Mouse (Mus musculus) midbrain, embryonic 11.5 days (tissue): ENCODE data around the gene 2810408A11Rik. TPM values are rescaled to one million over a fixed set of nuclear protein-coding genes. Genes with fewer than 3 reads are reported as not detected.
"Not testable (repeated sequence)": the region's sequence is repeated elsewhere in the genome, so short reads cannot be mapped to it uniquely, and the experiment has no call there.

Source experiments
- ATAC-seq: fragments of 200-750 bp; cut with Nextera tagmentation; 2 replicates; pipeline ENCODE4 v1.8.0; 2017; ENCODE audit warnings: moderate TSS enrichment, moderate library complexity; ENCODE audit not compliant: low FRiP score
- DNase-seq: peaks from one replicate; pipeline ENCODE4 v3.0.0; 2015; ENCODE audit warnings: low spot score; ENCODE audit errors: missing footprints
- H3K27ac ChIP-seq: fragments of 300-500 bp; sonication (generic); 2 replicates; pipeline ENCODE4 v1.5.1; 2014; ENCODE audit warnings: low read depth, low read length
- H3K27me3 ChIP-seq: fragments of 300-500 bp; sonication (generic); 2 replicates; pipeline ENCODE4 v1.6.1; 2014; ENCODE audit warnings: mild to moderate bottlenecking, low read length, moderate library complexity, mixed read lengths; ENCODE audit not compliant: control insufficient read depth, insufficient read depth
- H3K36me3 ChIP-seq: fragments of 300-500 bp; sonication (generic); 2 replicates; pipeline ENCODE4 v1.6.1; 2014; ENCODE audit warnings: mild to moderate bottlenecking, low read length, moderate library complexity, mixed read lengths; ENCODE audit not compliant: control insufficient read depth, insufficient read depth
- H3K4me1 ChIP-seq: fragments of 300-500 bp; sonication (generic); 2 replicates; pipeline ENCODE4 v1.6.1; 2014; ENCODE audit warnings: low read length; ENCODE audit not compliant: control insufficient read depth, insufficient read depth
- H3K4me2 ChIP-seq: fragments of 300-500 bp; sonication (generic); 2 replicates; pipeline ENCODE4 v1.6.1; 2014; ENCODE audit warnings: mild to moderate bottlenecking, moderate library complexity
- H3K4me3 ChIP-seq: fragments of 300-500 bp; sonication (generic); 2 replicates; pipeline ENCODE4 v1.5.1; 2014; ENCODE audit warnings: low read depth, low read length
- H3K9ac ChIP-seq: fragments of 300-500 bp; sonication (generic); 2 replicates; pipeline ENCODE4 v1.6.1; 2014; ENCODE audit warnings: low read length
- H3K9me3 ChIP-seq: fragments of 300-500 bp; sonication (generic); 2 replicates; pipeline ENCODE4 v1.6.1; 2016; ENCODE audit warnings: low read length; ENCODE audit not compliant: control insufficient read depth
- WGBS: fragments of 180-500 bp; shearing (Covaris S2); extraction: QIAGEN DNeasy Blood & Tissue Kit; methylation state at CpG from one replicate; pipeline ENCODE4 v1.1.7; 2014; 5-methylcytosine and 5-hydroxymethylcytosine counted together
- polyA plus RNA-seq: library from polyadenylated mRNA; unstranded; fragments of >200 nt; fragmentation: Nextera tagmentation; extraction: Ambion mirVana; gene quantifications from 2 replicates; pipeline ENCODE4 v1.2.1, GENCODE M21; 2014

2810408A11Rik gene
- polyA plus RNA-seq, 1 experiment from 2014 or later, result 17.8 TPM

GRCm38 (mm10) chr11:69933066-69933465, 32.3 kb upstream of the 2810408A11Rik start:
- peaks cover 33% of the 10 kb centered on the region for H3K27me3 ChIP-seq
- H3K27ac ChIP-seq, result no peak overlapping the region
- peaks cover 10% of the 10 kb centered on the region for H3K4me1 ChIP-seq
- no peak overlapping the region for H3K4me3 ChIP-seq
- H3K4me2 ChIP-seq, result no peak overlapping the region
- H3K9me3 ChIP-seq, result no peaks in the 10 kb centered on the region
- no peak overlapping the region for H3K9ac ChIP-seq
- H3K36me3 ChIP-seq, result no peaks in the 10 kb centered on the region
- 75% methylated on average over 4 of the region's 4 CpGs for WGBS
- DNase-seq, result peak; percentile 83
- no peak for ATAC-seq

GRCm38 (mm10) chr11:69932254-69932653, 31.5 kb upstream of the 2810408A11Rik start:
- peaks cover 10% of the 10 kb centered on the region for H3K4me1 ChIP-seq
- 38% methylated on average over 3 of the region's 3 CpGs for WGBS
- H3K4me2 ChIP-seq, result no peak overlapping the region
- no peaks in the 10 kb centered on the region for H3K36me3 ChIP-seq
- H3K9me3 ChIP-seq, result no peaks in the 10 kb centered on the region
- H3K27ac ChIP-seq, result no peak overlapping the region
- DNase-seq (peak; percentile 71), ATAC-seq (no peak)
- H3K9ac ChIP-seq, result no peak overlapping the region
- H3K4me3 ChIP-seq, result no peak overlapping the region
- peaks cover 26% of the 10 kb centered on the region for H3K27me3 ChIP-seq

GRCm38 (mm10) chr11:69931769-69932168, 31.0 kb upstream of the 2810408A11Rik start:
- no peak for DNase-seq
- peaks cover 10% of the 10 kb centered on the region for H3K4me1 ChIP-seq
- WGBS, result 72% methylated on average over 8 of the region's 8 CpGs

GRCm38 (mm10) chr11:69930967-69931537, 30.3 kb upstream of the 2810408A11Rik start:
- ATAC-seq, result no peak
- no peak overlapping the region for H3K4me3 ChIP-seq
- WGBS, result 81% methylated on average over 3 of the region's 3 CpGs

More at GRCm38 (mm10) chr11:69931769-69932168, 31.0 kb upstream of the 2810408A11Rik start:
- Histone ChIP-seq H3K27ac (no peak overlapping the region), H3K4me2 (no peak overlapping the region), H3K36me3 (no peaks in the 10 kb centered on the region), H3K27me3 (peaks cover 22% of the 10 kb centered on the region), H3K9me3 (no peaks in the 10 kb centered on the region), H3K4me3 (no peak overlapping the region), H3K9ac (no peak overlapping the region)
- ATAC-seq, result no peak

GRCm38 (mm10) chr11:69930176-69930575, 29.4 kb upstream of the 2810408A11Rik start:
- not testable (repeated sequence) for H3K4me2 ChIP-seq, H3K9ac ChIP-seq, H3K4me3 ChIP-seq, ATAC-seq, H3K27me3 ChIP-seq, H3K4me1 ChIP-seq, DNase-seq, H3K9me3 ChIP-seq, H3K27ac ChIP-seq, H3K36me3 ChIP-seq
- WGBS, result 87% methylated on average over 8 of the region's 8 CpGs

More at GRCm38 (mm10) chr11:69930967-69931537, 30.3 kb upstream of the 2810408A11Rik start:
- DNase-seq, result no peak
- Histone ChIP-seq H3K27me3 (peaks cover 14% of the 10 kb centered on the region), H3K4me2 (no peak overlapping the region), H3K27ac (no peak overlapping the region), H3K9me3 (no peaks in the 10 kb centered on the region), H3K36me3 (no peaks in the 10 kb centered on the region), H3K4me1 (peaks cover 6% of the 10 kb centered on the region), H3K9ac (no peak overlapping the region)

- ATAC-seq (no peak), DNase-seq (no peak)
- Histone ChIP-seq H3K4me1 (no peaks in the 10 kb centered on the region), H3K4me2 (no peak overlapping the region), H3K9ac (no peak overlapping the region), H3K9me3 (no peaks in the 10 kb centered on the region), H3K27ac (no peak overlapping the region), H3K4me3 (no peak overlapping the region), H3K36me3 (no peaks in the 10 kb centered on the region), H3K27me3 (peaks cover 4% of the 10 kb centered on the region; the same call in 1 of the 2 replicates)
- 84% methylated on average over 4 of the region's 4 CpGs for whole genome bisulfite sequencing
These were observed 28.9 kb upstream of the 2810408A11Rik start for GRCm38 (mm10) chr11:69929712-69930111.

- 98% methylated on average over 2 of the region's 2 CpGs for WGBS
- Histone ChIP-seq H3K36me3 (no peaks in the 10 kb centered on the region), H3K4me3 (no peak overlapping the region), H3K27ac (no peak overlapping the region), H3K9ac (no peak overlapping the region), H3K9me3 (no peaks in the 10 kb centered on the region), H3K27me3 (no peaks in the 10 kb centered on the region), H3K4me2 (no peak overlapping the region), H3K4me1 (no peaks in the 10 kb centered on the region)
- no peak for ATAC-seq
- DNase-seq, result no peak
These were observed 26.7 kb upstream of the 2810408A11Rik start for GRCm38 (mm10) chr11:69927501-69927900.

- H3K36me3 ChIP-seq, result peaks cover 6% of the 10 kb centered on the region
- H3K27me3 ChIP-seq, result no peaks in the 10 kb centered on the region
- peaks cover 14% of the 10 kb centered on the region for H3K4me1 ChIP-seq
- H3K4me2 ChIP-seq, result peak overlapping the region; percentile 51; the same call in 1 of the 2 replicates
- DNase-seq (no peak), ATAC-seq (no peak)
- 0 out of 2 replicates have a peak overlapping the region, but pooled peaks have one; percentile 4 for H3K9ac ChIP-seq
- H3K4me3 ChIP-seq, result no peak overlapping the region
- no peaks in the 10 kb centered on the region for H3K9me3 ChIP-seq
- WGBS, result 68% methylated on average over 3 of the region's 3 CpGs
- H3K27ac ChIP-seq, result no peak overlapping the region
These were observed 22.0 kb upstream of the 2810408A11Rik start for GRCm38 (mm10) chr11:69922796-69923195.

- H3K4me1 ChIP-seq, result peaks cover 14% of the 10 kb centered on the region
- peaks cover 11% of the 10 kb centered on the region for H3K36me3 ChIP-seq
- peak overlapping the region; percentile 95 for H3K4me3 ChIP-seq
- H3K9me3 ChIP-seq, result no peaks in the 10 kb centered on the region
- 5% methylated on average over 12 of the region's 12 CpGs for WGBS
- peak overlapping the region; percentile 74 for H3K9ac ChIP-seq
- DNase-seq, result no peak
- no peak for ATAC-seq
- peak overlapping the region; percentile 92 for H3K27ac ChIP-seq
- H3K27me3 ChIP-seq, result no peaks in the 10 kb centered on the region
- H3K4me2 ChIP-seq, result peak overlapping the region; percentile 51
These were observed 21.4 kb upstream of the 2810408A11Rik start for GRCm38 (mm10) chr11:69922012-69922756.
